Mouse (Mus musculus): ENCODE data around the gene Pmepa1. TPM values are rescaled to one million over a fixed set of nuclear protein-coding genes. Genes with fewer than 3 reads are reported as not detected.

Gene Pmepa1
- 0.15 and 0.20 TPM in 2 replicates for polyA plus RNA-seq (2015; fragmentation: Nextera tagmentation; extraction: Ambion mirVana)

- whole genome bisulfite sequencing (ENCODE audit: insufficient replicate concordance): 1% methylated on average over 54 of the region's 61 CpGs
- DNase-seq (peak; percentile 11), ATAC-seq (ENCODE audit: low read depth) (peak; percentile 79)
- no peak within 1 kb of the TSS for H3K27ac ChIP-seq
- peak within 1 kb of the TSS; percentile 43 for H3K9ac ChIP-seq
- H3K4me2 ChIP-seq: peak within 1 kb of the TSS; percentile 70
- H3K27me3 ChIP-seq: peaks cover 74% of the 10 kb centered on the region
- no peaks in the 10 kb centered on the region for H3K36me3 ChIP-seq
- H3K4me1 ChIP-seq (replicated peaks): no peaks in the 10 kb centered on the region
- H3K9me3 ChIP-seq (replicated peaks): no peaks in the 10 kb centered on the region
- H3K4me3 ChIP-seq (replicated peaks): peak within 1 kb of the TSS; percentile 58
Observed at GRCm38 (mm10) chr2:173276409-173276808, at the start of gene Pmepa1. TSS of gene Pmepa1 (minus strand) at chr2:173276533.

GRCm38 (mm10) chr2:173321754-173322153 is 45.4 kb upstream of the Pmepa1 start:
- H3K9me3 ChIP-seq (replicated peaks): no peaks in the 10 kb centered on the region
- no peaks in the 10 kb centered on the region for H3K36me3 ChIP-seq
- DNase-seq (no peak), ATAC-seq (ENCODE audit: low read depth) (no peak)
- H3K4me1 ChIP-seq (replicated peaks): no peaks in the 10 kb centered on the region
- no peak overlapping the region for H3K27ac ChIP-seq
- H3K9ac ChIP-seq: no peak overlapping the region
- WGBS (ENCODE audit: insufficient replicate concordance): 67% methylated on average over 6 of the region's 6 CpGs
- no peak overlapping the region for H3K4me2 ChIP-seq
- H3K27me3 ChIP-seq: no peaks in the 10 kb centered on the region
- no peak overlapping the region for H3K4me3 ChIP-seq (replicated peaks)

- WGBS (ENCODE audit: insufficient replicate concordance): 68% methylated on average over 2 of the region's 2 CpGs
- no peak overlapping the region for H3K27ac ChIP-seq
- no peak overlapping the region for H3K4me2 ChIP-seq
- H3K27me3 ChIP-seq: no peaks in the 10 kb centered on the region
- H3K4me3 ChIP-seq (replicated peaks): no peak overlapping the region
- no peaks in the 10 kb centered on the region for H3K4me1 ChIP-seq (replicated peaks)
- no peaks in the 10 kb centered on the region for H3K9me3 ChIP-seq (replicated peaks)
- DNase-seq (no peak), ATAC-seq (ENCODE audit: low read depth) (no peak)
- no peak overlapping the region for H3K9ac ChIP-seq
- H3K36me3 ChIP-seq: no peaks in the 10 kb centered on the region
Observed at GRCm38 (mm10) chr2:173321194-173321593, 44.9 kb upstream of the Pmepa1 start.

- H3K9ac ChIP-seq: no peak overlapping the region
- DNase-seq: no peak
- no peaks in the 10 kb centered on the region for H3K36me3 ChIP-seq
- WGBS (ENCODE audit: insufficient replicate concordance): no CpG with 5 or more reads among the region's 1 CpGs
- H3K4me2 ChIP-seq: no peak overlapping the region
- no peak overlapping the region for H3K4me3 ChIP-seq (replicated peaks)
- H3K27ac ChIP-seq: no peak overlapping the region
- no peaks in the 10 kb centered on the region for H3K27me3 ChIP-seq
- ATAC-seq (ENCODE audit: low read depth): no peak
- H3K4me1 ChIP-seq (replicated peaks): no peaks in the 10 kb centered on the region
- no peaks in the 10 kb centered on the region for H3K9me3 ChIP-seq (replicated peaks)
Observed at GRCm38 (mm10) chr2:173314291-173314690, 38.0 kb upstream of the Pmepa1 start.

- Histone ChIP-seq H3K4me3 (replicated peaks) (no peak overlapping the region), H3K36me3 (no peaks in the 10 kb centered on the region), H3K4me2 (no peak overlapping the region), H3K27me3 (peaks cover 20% of the 10 kb centered on the region), H3K27ac (no peak overlapping the region), H3K9me3 (replicated peaks) (no peaks in the 10 kb centered on the region), H3K9ac (no peak overlapping the region), H3K4me1 (replicated peaks) (no peaks in the 10 kb centered on the region)
- ATAC-seq (ENCODE audit: low read depth): no peak
- 67% methylated on average over 10 of the region's 10 CpGs for WGBS (ENCODE audit: insufficient replicate concordance)
- DNase-seq: no peak
Observed at GRCm38 (mm10) chr2:173308486-173308885, 32.2 kb upstream of the Pmepa1 start.

GRCm38 (mm10) chr2:173307984-173308383 is 31.7 kb upstream of the Pmepa1 start:
- DNase-seq (no peak), ATAC-seq (ENCODE audit: low read depth) (no peak)
- Histone ChIP-seq H3K9ac (no peak overlapping the region), H3K4me1 (replicated peaks) (no peaks in the 10 kb centered on the region), H3K27ac (no peak overlapping the region), H3K4me2 (no peak overlapping the region), H3K4me3 (replicated peaks) (no peak overlapping the region), H3K9me3 (replicated peaks) (no peaks in the 10 kb centered on the region), H3K27me3 (peaks cover 20% of the 10 kb centered on the region), H3K36me3 (no peaks in the 10 kb centered on the region)
- 24% methylated on average over 4 of the region's 4 CpGs for WGBS (ENCODE audit: insufficient replicate concordance)

- ATAC-seq (ENCODE audit: low read depth): no peak
- Histone ChIP-seq H3K4me3 (replicated peaks) (no peak overlapping the region), H3K27ac (no peak overlapping the region), H3K9ac (no peak overlapping the region), H3K4me1 (replicated peaks) (no peaks in the 10 kb centered on the region), H3K9me3 (replicated peaks) (no peaks in the 10 kb centered on the region), H3K4me2 (no peak overlapping the region), H3K36me3 (no peaks in the 10 kb centered on the region), H3K27me3 (peaks cover 20% of the 10 kb centered on the region)
- 3% methylated on average over 15 of the region's 18 CpGs for WGBS (ENCODE audit: insufficient replicate concordance)
- no peak for DNase-seq
Observed at GRCm38 (mm10) chr2:173307561-173307960, 31.2 kb upstream of the Pmepa1 start.

- H3K36me3 ChIP-seq: no peaks in the 10 kb centered on the region
- no peaks in the 10 kb centered on the region for H3K9me3 ChIP-seq (replicated peaks)
- ATAC-seq (ENCODE audit: low read depth) (no peak), DNase-seq (no peak)
- H3K9ac ChIP-seq: no peak overlapping the region
- no peak overlapping the region for H3K27ac ChIP-seq
- WGBS (ENCODE audit: insufficient replicate concordance): 48% methylated on average over 10 of the region's 11 CpGs
- no peak overlapping the region for H3K4me3 ChIP-seq (replicated peaks)
- peaks cover 20% of the 10 kb centered on the region for H3K27me3 ChIP-seq
- no peak overlapping the region for H3K4me2 ChIP-seq
- no peaks in the 10 kb centered on the region for H3K4me1 ChIP-seq (replicated peaks)
Observed at GRCm38 (mm10) chr2:173306734-173307525, 30.6 kb upstream of the Pmepa1 start.

GRCm38 (mm10) chr2:173305011-173305410 is 28.7 kb upstream of the Pmepa1 start:
- Histone ChIP-seq H3K4me3 (replicated peaks) (no peak overlapping the region), H3K4me2 (no peak overlapping the region)
- ATAC-seq (ENCODE audit: low read depth): no peak

GRCm38 (mm10) chr2:173300663-173301630 is 24.6 kb upstream of the Pmepa1 start:
- Histone ChIP-seq H3K4me2 (no peak overlapping the region), H3K9ac (no peak overlapping the region), H3K9me3 (replicated peaks) (no peaks in the 10 kb centered on the region), H3K27me3 (peaks cover 8% of the 10 kb centered on the region; the same call in 1 of the 2 replicates), H3K4me1 (replicated peaks) (no peaks in the 10 kb centered on the region), H3K36me3 (no peaks in the 10 kb centered on the region), H3K27ac (no peak overlapping the region), H3K4me3 (replicated peaks) (no peak overlapping the region)
- WGBS (ENCODE audit: insufficient replicate concordance): 60% methylated on average over 28 of the region's 28 CpGs
- no peak for ATAC-seq (ENCODE audit: low read depth)
- DNase-seq: no peak

More at GRCm38 (mm10) chr2:173305011-173305410, 28.7 kb upstream of the Pmepa1 start:
- no peaks in the 10 kb centered on the region for H3K9me3 ChIP-seq (replicated peaks)
- no peak overlapping the region for H3K27ac ChIP-seq
- WGBS (ENCODE audit: insufficient replicate concordance): 36% methylated on average over 12 of the region's 12 CpGs
- H3K4me1 ChIP-seq (replicated peaks): no peaks in the 10 kb centered on the region
- H3K9ac ChIP-seq: no peak overlapping the region
- no peak for DNase-seq
- H3K27me3 ChIP-seq: peaks cover 20% of the 10 kb centered on the region
- no peaks in the 10 kb centered on the region for H3K36me3 ChIP-seq

GRCm38 (mm10) chr2:173296408-173296807 is 20.1 kb upstream of the Pmepa1 start:
- 67% methylated on average over 9 of the region's 9 CpGs for WGBS (ENCODE audit: insufficient replicate concordance)
- Histone ChIP-seq H3K36me3 (no peaks in the 10 kb centered on the region), H3K9ac (no peak overlapping the region), H3K27ac (no peak overlapping the region), H3K27me3 (no peaks in the 10 kb centered on the region), H3K4me3 (replicated peaks) (no peak overlapping the region), H3K4me1 (replicated peaks) (no peaks in the 10 kb centered on the region), H3K4me2 (no peak overlapping the region), H3K9me3 (replicated peaks) (no peaks in the 10 kb centered on the region)
- DNase-seq: no peak
- no peak for ATAC-seq (ENCODE audit: low read depth)

Data from liver, embryonic 13.5 days (tissue).